Mouse (Mus musculus) 3134 (cell line): Measurements from ENCODE around the gene 9630041A04Rik.

Experiments
- DNase-seq: peaks from one replicate; pipeline ENCODE4 v3.0.0-alpha.2; 2011; ENCODE audit warnings: low spot score; ENCODE audit not compliant: insufficient read length; ENCODE audit errors: extremely low read depth

The 9630041A04Rik gene

GRCm38 (mm10) chr9:101990032-101990431 lies 128.4 kb downstream of the 9630041A04Rik start:
- no peak for DNase-seq

- no peak for DNase-seq
These were observed 129.2 kb downstream of the 9630041A04Rik start for GRCm38 (mm10) chr9:101990836-101991235.
